Mouse (Mus musculus) midbrain, embryonic 16.5 days (tissue): ENCODE data around the gene Otub2. TPM values are rescaled to one million over a fixed set of nuclear protein-coding genes. Genes with fewer than 3 reads are reported as not detected.
A peak's percentile ranks its signal among the peaks of the same experiment; 100 is the strongest.

Experiments used
- ATAC-seq: fragments of 200-750 bp; cut with Nextera tagmentation; 2 replicates; pipeline ENCODE4 v1.8.0; 2017; ENCODE audit warnings: moderate TSS enrichment
- H3K27ac ChIP-seq: fragments of 300-500 bp; sonication (generic); 2 replicates; pipeline ENCODE4 v1.5.1; 2014; ENCODE audit warnings: mild to moderate bottlenecking, low read length, mixed read lengths
- H3K27me3 ChIP-seq: fragments of 300-500 bp; sonication (generic); 2 replicates; pipeline ENCODE4 v1.6.1; 2014; ENCODE audit warnings: low read depth, low read length, mixed read lengths; ENCODE audit not compliant: control insufficient read depth, insufficient read depth
- H3K36me3 ChIP-seq: fragments of 300-500 bp; sonication (generic); 2 replicates; pipeline ENCODE4 v1.6.1; 2014; ENCODE audit warnings: mild to moderate bottlenecking, low read length, moderate library complexity, mixed read lengths; ENCODE audit not compliant: control insufficient read depth, insufficient read depth
- H3K4me1 ChIP-seq: fragments of 300-500 bp; sonication (generic); 2 replicates; pipeline ENCODE4 v1.6.1; 2014; ENCODE audit warnings: mild to moderate bottlenecking, low read length, mixed read lengths; ENCODE audit not compliant: control insufficient read depth, insufficient read depth
- H3K4me2 ChIP-seq: fragments of 300-500 bp; sonication (generic); 2 replicates; pipeline ENCODE4 v1.6.1; 2014; ENCODE audit warnings: mild to moderate bottlenecking, low read length, mixed read lengths
- H3K4me3 ChIP-seq: fragments of 300-500 bp; sonication (generic); 2 replicates; pipeline ENCODE4 v1.5.1; 2014; ENCODE audit warnings: low read depth, mild to moderate bottlenecking, low read length, moderate library complexity, mixed read lengths
- H3K9ac ChIP-seq: fragments of 300-500 bp; sonication (generic); 2 replicates; pipeline ENCODE4 v1.6.1; 2014; ENCODE audit warnings: low read depth, low read length, mixed read lengths
- H3K9me3 ChIP-seq: fragments of 300-500 bp; sonication (generic); replicated peaks from 2 replicates; pipeline ENCODE4 v1.6.1; 2014; ENCODE audit warnings: mild to moderate bottlenecking, low read length, mixed read lengths; ENCODE audit not compliant: control insufficient read depth, poor library complexity, severe bottlenecking
- WGBS: fragments of 180-500 bp; shearing (Covaris S2); extraction: QIAGEN DNeasy Blood & Tissue Kit; methylation state at CpG from one replicate; pipeline ENCODE4 v1.1.7; 2014; 5-methylcytosine and 5-hydroxymethylcytosine counted together
- polyA plus RNA-seq: library from polyadenylated mRNA; unstranded; fragments of >200 nt; fragmentation: Nextera tagmentation; extraction: Ambion mirVana; gene quantifications from 2 replicates; pipeline ENCODE4 v1.2.1, GENCODE M21; 2015

Otub2 gene
- 23.5 and 24.4 TPM in 2 replicates for polyA plus RNA-seq

GRCm38 (mm10) chr12:103388505-103389347, at the start of gene Otub2:
TSS of gene Otub2 (plus strand) at chr12:103388682.
- H3K4me2 ChIP-seq, result peak within 1 kb of the TSS; percentile 55
- no peaks in the 10 kb centered on the region for H3K27me3 ChIP-seq
- peak; percentile 100 for ATAC-seq
- WGBS, result 1% methylated on average over 50 of the region's 58 CpGs
- peak within 1 kb of the TSS; percentile 79 for H3K4me3 ChIP-seq
- H3K27ac ChIP-seq, result peak within 1 kb of the TSS; percentile 77
- H3K36me3 ChIP-seq, result no peaks in the 10 kb centered on the region
- H3K4me1 ChIP-seq, result peaks cover 11% of the 10 kb centered on the region
- no peaks in the 10 kb centered on the region for H3K9me3 ChIP-seq
- peak within 1 kb of the TSS; percentile 94 for H3K9ac ChIP-seq

GRCm38 (mm10) chr12:103341212-103341611, 47.3 kb upstream of the Otub2 start:
- H3K27me3 ChIP-seq, result no peaks in the 10 kb centered on the region
- WGBS, result 89% methylated on average over 5 of the region's 5 CpGs
- no peak for ATAC-seq

GRCm38 (mm10) chr12:103343456-103343855, 45.0 kb upstream of the Otub2 start:
- H3K36me3 ChIP-seq, result no peaks in the 10 kb centered on the region
- no peak for ATAC-seq
- H3K4me1 ChIP-seq, result no peaks in the 10 kb centered on the region
- 77% methylated on average over 8 of the region's 8 CpGs for WGBS
- H3K9ac ChIP-seq, result no peak overlapping the region
- no peak overlapping the region for H3K27ac ChIP-seq
- no peak overlapping the region for H3K4me3 ChIP-seq
- no peaks in the 10 kb centered on the region for H3K9me3 ChIP-seq
- H3K4me2 ChIP-seq, result no peak overlapping the region
- H3K27me3 ChIP-seq, result no peaks in the 10 kb centered on the region

More at GRCm38 (mm10) chr12:103341212-103341611, 47.3 kb upstream of the Otub2 start:
- no peak overlapping the region for H3K4me3 ChIP-seq
- H3K4me2 ChIP-seq, result no peak overlapping the region
- no peak overlapping the region for H3K27ac ChIP-seq
- no peaks in the 10 kb centered on the region for H3K4me1 ChIP-seq
- no peak overlapping the region for H3K9ac ChIP-seq
- no peaks in the 10 kb centered on the region for H3K9me3 ChIP-seq
- no peaks in the 10 kb centered on the region for H3K36me3 ChIP-seq

DNA sequence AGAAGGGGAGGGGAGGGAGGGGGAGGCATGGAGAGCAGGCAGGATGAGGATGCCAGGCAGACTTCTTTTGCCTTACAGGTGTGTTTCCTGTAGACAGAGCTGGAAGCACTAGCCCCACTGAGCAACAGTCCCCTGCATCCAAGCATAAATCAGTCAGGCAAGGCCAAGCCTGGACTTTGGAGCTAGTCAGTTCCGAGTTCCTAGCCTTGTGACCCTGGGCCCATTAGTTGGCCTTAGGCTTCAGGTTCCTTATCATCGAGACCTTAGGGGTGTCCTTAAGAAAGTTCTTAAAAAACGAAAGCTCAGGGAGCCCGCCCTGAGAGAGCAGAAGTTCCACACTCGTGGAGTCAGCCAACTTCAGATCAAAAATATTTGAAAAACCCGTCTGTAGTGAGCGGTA, 43.5 kb upstream of the Otub2 start:
- Histone ChIP-seq H3K27me3 (no peaks in the 10 kb centered on the region), H3K4me1 (no peaks in the 10 kb centered on the region), H3K4me3 (no peak overlapping the region), H3K4me2 (no peak overlapping the region), H3K9ac (no peak overlapping the region), H3K27ac (no peak overlapping the region), H3K36me3 (no peaks in the 10 kb centered on the region), H3K9me3 (no peaks in the 10 kb centered on the region)
- no peak for ATAC-seq
- WGBS, result 91% methylated on average over 7 of the region's 7 CpGs

DNA sequence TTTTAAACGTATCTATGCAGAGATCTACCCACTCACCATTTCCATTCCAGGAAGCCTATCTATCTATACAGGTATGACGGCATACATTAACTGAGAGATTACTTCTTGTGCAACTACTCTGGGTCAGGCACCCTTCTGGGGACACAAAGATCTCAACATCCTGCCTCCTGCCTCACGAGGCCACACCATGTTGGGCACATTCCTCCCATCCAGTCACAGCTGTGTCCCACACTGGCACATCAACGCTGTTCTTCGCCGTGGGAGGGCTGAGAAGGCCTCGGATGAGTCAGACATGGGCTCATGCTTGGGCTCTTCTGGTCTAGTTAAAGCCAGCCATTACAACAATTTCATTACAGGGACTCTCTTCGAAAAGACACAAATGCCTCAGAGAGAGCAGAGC, 41.5 kb upstream of the Otub2 start:
- Histone ChIP-seq H3K27me3 (no peaks in the 10 kb centered on the region), H3K4me1 (no peaks in the 10 kb centered on the region), H3K4me3 (no peak overlapping the region), H3K9ac (no peak overlapping the region), H3K27ac (no peak overlapping the region), H3K36me3 (no peaks in the 10 kb centered on the region), H3K4me2 (no peak overlapping the region), H3K9me3 (no peaks in the 10 kb centered on the region)
- 84% methylated on average over 8 of the region's 8 CpGs for WGBS
- ATAC-seq, result no peak

- Histone ChIP-seq H3K4me3 (no peak overlapping the region), H3K9me3 (no peaks in the 10 kb centered on the region), H3K27me3 (no peaks in the 10 kb centered on the region), H3K36me3 (no peaks in the 10 kb centered on the region), H3K27ac (no peak overlapping the region), H3K9ac (no peak overlapping the region), H3K4me2 (no peak overlapping the region), H3K4me1 (no peaks in the 10 kb centered on the region)
- no peak for ATAC-seq
- WGBS, result 52% methylated on average over 5 of the region's 5 CpGs
Observed at GRCm38 (mm10) chr12:103347406-103347805, 41.1 kb upstream of the Otub2 start.

DNA sequence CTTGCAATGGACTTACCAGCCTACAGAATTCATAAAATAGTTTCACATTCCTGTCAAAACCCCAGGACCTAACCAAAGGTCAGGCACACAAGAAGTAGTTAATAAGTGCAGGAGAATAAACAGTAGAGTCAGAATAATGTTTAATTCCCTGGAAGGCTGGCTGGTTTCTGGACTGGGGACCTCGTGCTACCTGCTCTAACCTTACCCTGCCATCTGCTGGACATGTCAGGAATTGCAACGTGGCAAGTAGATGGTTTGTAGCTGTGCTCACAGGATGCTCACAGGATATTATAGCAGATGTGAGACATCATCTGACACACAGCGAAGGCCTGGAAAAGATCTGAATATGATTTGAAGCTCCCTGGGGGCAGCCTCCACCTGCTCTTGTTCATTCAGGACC, 40.0 kb upstream of the Otub2 start:
- ATAC-seq, result peak; percentile 76
- H3K9me3 ChIP-seq, result no peaks in the 10 kb centered on the region
- H3K4me3 ChIP-seq, result no peak overlapping the region
- WGBS, result 8% methylated on average over 3 of the region's 3 CpGs
- 0 out of 2 replicates have a peak overlapping the region, but pooled peaks have one; percentile 26 for H3K9ac ChIP-seq
- no peak overlapping the region for H3K27ac ChIP-seq
- no peaks in the 10 kb centered on the region for H3K36me3 ChIP-seq
- no peaks in the 10 kb centered on the region for H3K27me3 ChIP-seq
- H3K4me1 ChIP-seq, result no peaks in the 10 kb centered on the region
- no peak overlapping the region for H3K4me2 ChIP-seq

- Histone ChIP-seq H3K36me3 (no peaks in the 10 kb centered on the region), H3K27me3 (no peaks in the 10 kb centered on the region), H3K4me2 (no peak overlapping the region), H3K9ac (no peak overlapping the region), H3K9me3 (no peaks in the 10 kb centered on the region), H3K27ac (no peak overlapping the region), H3K4me3 (no peak overlapping the region), H3K4me1 (no peaks in the 10 kb centered on the region)
- ATAC-seq, result no peak
- WGBS, result 95% methylated on average over 6 of the region's 6 CpGs
Observed at GRCm38 (mm10) chr12:103352735-103353134, 35.7 kb upstream of the Otub2 start.

- ATAC-seq, result peak; percentile 6; the same call in 1 of the 2 replicates
- Histone ChIP-seq H3K9ac (no peak overlapping the region), H3K36me3 (no peaks in the 10 kb centered on the region), H3K27ac (no peak overlapping the region), H3K4me2 (no peak overlapping the region), H3K4me3 (no peak overlapping the region), H3K27me3 (no peaks in the 10 kb centered on the region), H3K9me3 (no peaks in the 10 kb centered on the region), H3K4me1 (no peaks in the 10 kb centered on the region)
- WGBS, result 9% methylated on average over 5 of the region's 5 CpGs
Observed at GRCm38 (mm10) chr12:103353538-103353937, 34.9 kb upstream of the Otub2 start.
